24 mouse cellular contexts compared by ENCODE assay signal in the genomic region with DNA sequence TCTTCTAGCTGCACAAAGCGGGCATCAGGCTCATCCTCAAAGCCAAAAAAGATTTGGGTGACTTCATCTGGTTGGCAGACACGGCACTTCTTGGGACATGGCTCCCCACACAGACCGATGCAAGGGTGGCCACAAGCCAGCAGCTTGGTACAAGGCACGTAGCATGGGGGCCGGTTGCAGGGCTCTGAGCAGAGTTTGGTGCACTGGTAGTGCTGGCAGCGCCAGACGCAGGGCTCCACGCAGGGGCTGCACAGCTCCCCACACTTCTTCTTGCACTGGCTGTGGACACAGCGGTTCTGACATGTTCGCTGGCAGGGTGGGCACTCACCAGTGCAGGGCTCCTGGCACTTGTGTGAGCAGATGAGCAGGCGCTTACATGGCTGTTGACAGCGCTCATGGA. TPM values are rescaled to one million over a fixed set of nuclear protein-coding genes. Genes with fewer than 3 reads are reported as not detected.
DNase-seq lines count a peak whose midpoint lies in the region; ATAC-seq and TF ChIP-seq lines count a peak whose summit lies in the region.
"Had no signal": no experiment of that assay in that cellular context is flagged by ENCODE, and none has a peak within 500 bp of the region (broad histone marks: within the 10 kb centered on the region; RNA-seq: fewer than 3 reads in every experiment).

No protein-coding gene starts in this region.

- no peaks in the 10 kb centered on the region for H3K4me1 ChIP-seq in midbrain, postnatal 0 days (ENCODE audit: insufficient read depth, low read length)
- no peaks in the 10 kb centered on the region for H3K4me1 ChIP-seq in midbrain, embryonic 15.5 days
- H3K4me1 ChIP-seq: embryonic facial prominence, embryonic 12.5 days; limb, embryonic 10.5 days; limb, embryonic 15.5 days; midbrain, embryonic 13.5 days had no signal

- intact Hi-C loops in heart, postnatal 10 days (cut with DNase I), result no loop called here

- H3K36me3 ChIP-seq in midbrain, postnatal 0 days (ENCODE audit: insufficient read depth, low read length), result peaks cover 94% of the 10 kb centered on the region
- peaks cover 84% of the 10 kb centered on the region for H3K36me3 ChIP-seq in midbrain, embryonic 15.5 days (replicated peaks)

- DNase-seq in cerebellum, postnatal 10 days, result peak; percentile 79 to 86
- DNase-seq in cerebellum, adult 18-20 months, result no peak
- DNase-seq in heart, adult 11 months, result peak; percentile 86
- no peak for DNase-seq in heart, postnatal 10 days
- peak; percentile 8 for DNase-seq in midbrain, postnatal 0 days (ENCODE audit: low spot score)
- DNase-seq in spleen, postnatal 36 days (ENCODE audit: low spot score in 2 of 2), result no peak
- DNase-seq: adrenal gland, postnatal 10 days; gastrocnemius, postnatal 10 days; kidney, adult 18-20 months; kidney, postnatal 4 days; lung, adult 2 months; lung, postnatal 10 days; right cerebral cortex, adult 18-20 months; right cerebral cortex, postnatal 4 days had no signal

- no peak for TF ChIP-seq CTCF in midbrain, postnatal 0 days (IDR thresholded peaks at IDR 0.05)

- no peak overlapping the region for H3K9ac ChIP-seq in midbrain, postnatal 0 days (replicated peaks; ENCODE audit: low read length, poor library complexity, severe bottlenecking)
- H3K9ac ChIP-seq in midbrain, embryonic 15.5 days, result no peak overlapping the region
- H3K9ac ChIP-seq: embryonic facial prominence, embryonic 12.5 days; limb, embryonic 15.5 days; midbrain, embryonic 13.5 days had no signal

- ATAC-seq in midbrain, postnatal 0 days (ENCODE audit: low FRiP score), result no peak
- no peak for ATAC-seq in midbrain, embryonic 15.5 days (replicated peaks)
- ATAC-seq: forebrain, embryonic 16.5 days; hindbrain, embryonic 16.5 days; midbrain, embryonic 13.5 days; Patski had no signal

- H3K27me3 ChIP-seq in midbrain, postnatal 0 days (ENCODE audit: insufficient read depth, low read length), result no peaks in the 10 kb centered on the region
- H3K27me3 ChIP-seq in midbrain, embryonic 15.5 days (replicated peaks), result no peaks in the 10 kb centered on the region
- H3K27me3 ChIP-seq: embryonic facial prominence, embryonic 12.5 days; limb, embryonic 15.5 days; midbrain, embryonic 13.5 days; Patski had no signal

- WGBS in midbrain, postnatal 0 days, result 95% methylated on average over 12 of the region's 12 CpGs
- WGBS in midbrain, embryonic 15.5 days, result 95% methylated on average over 12 of the region's 12 CpGs

- H3K4me2 ChIP-seq in midbrain, postnatal 0 days (ENCODE audit: low read depth, low read length, poor library complexity, severe bottlenecking), result no peak overlapping the region
- H3K4me2 ChIP-seq in midbrain, embryonic 15.5 days, result no peak overlapping the region
- H3K4me2 ChIP-seq: embryonic facial prominence, embryonic 12.5 days; limb, embryonic 15.5 days; midbrain, embryonic 13.5 days had no signal

- no peak overlapping the region for H3K27ac ChIP-seq in midbrain, postnatal 0 days (ENCODE audit: low read depth, low read length)
- no peak overlapping the region for H3K27ac ChIP-seq in midbrain, embryonic 15.5 days
- H3K27ac ChIP-seq: embryonic facial prominence, embryonic 12.5 days; kidney, postnatal 0 days; limb, embryonic 10.5 days; limb, embryonic 15.5 days; macrophage; midbrain, embryonic 13.5 days had no signal

- no peak overlapping the region for H3K4me3 ChIP-seq in midbrain, postnatal 0 days (ENCODE audit: low read depth, low read length)
- no peak overlapping the region for H3K4me3 ChIP-seq in midbrain, embryonic 15.5 days
- H3K4me3 ChIP-seq: embryonic facial prominence, embryonic 12.5 days; limb, embryonic 10.5 days; limb, embryonic 15.5 days; midbrain, embryonic 13.5 days had no signal

- H3K9me3 ChIP-seq in midbrain, postnatal 0 days (ENCODE audit: low read length), result no peaks in the 10 kb centered on the region
- H3K9me3 ChIP-seq in midbrain, embryonic 15.5 days, result no peaks in the 10 kb centered on the region
- H3K9me3 ChIP-seq: embryonic facial prominence, embryonic 12.5 days; limb, embryonic 10.5 days; limb, embryonic 15.5 days; midbrain, embryonic 13.5 days had no signal

RNA-seq across cellular contexts. Expression of gene Ddx27, which starts 22.7 kb away (rescaled TPM):
- total RNA-seq in heart, postnatal 10 days (2021), result 10 to 100 TPM; 17.5 to 18.3 TPM
- total RNA-seq in midbrain, postnatal 0 days (2014; rRNA removed), result 29.5 and 34.0 TPM in 2 replicates
- polyA plus RNA-seq in midbrain, postnatal 0 days (2015; fragmentation: Nextera tagmentation; extraction: Ambion mirVana), result 38.2 and 38.6 TPM in 2 replicates
- 38.8 and 40.7 TPM in 2 replicates for polyA plus RNA-seq in midbrain, embryonic 15.5 days (2015; fragmentation: Nextera tagmentation; extraction: Ambion mirVana)

RNA-seq across cellular contexts. Expression of gene Znfx1, which starts 25.1 kb away (rescaled TPM):
- 10 to 100 TPM; 29.0 to 31.3 TPM for total RNA-seq in heart, postnatal 10 days (2021)
- total RNA-seq in midbrain, postnatal 0 days (2014; rRNA removed), result 28.4 and 32.2 TPM in 2 replicates
- polyA plus RNA-seq in midbrain, postnatal 0 days (2015; fragmentation: Nextera tagmentation; extraction: Ambion mirVana), result 4.7 and 6.0 TPM in 2 replicates
- polyA plus RNA-seq in midbrain, embryonic 15.5 days (2015; fragmentation: Nextera tagmentation; extraction: Ambion mirVana), result 9.5 and 10.1 TPM in 2 replicates

RNA-seq across cellular contexts. Expression of gene Stau1, which starts 41.6 kb away (rescaled TPM):
- total RNA-seq in heart, postnatal 10 days (2021), result 10 to 100 TPM; 54.2 TPM
- 35.3 and 41.4 TPM in 2 replicates for total RNA-seq in midbrain, postnatal 0 days (2014; rRNA removed)
- polyA plus RNA-seq in midbrain, postnatal 0 days (2015; fragmentation: Nextera tagmentation; extraction: Ambion mirVana), result 88.5 and 96.8 TPM in 2 replicates
- 114 and 122 TPM in 2 replicates for polyA plus RNA-seq in midbrain, embryonic 15.5 days (2015; fragmentation: Nextera tagmentation; extraction: Ambion mirVana)

Comparison
In these comparisons a context has a peak if more than half of its experiments do, and no peak if none do; other contexts are left out.
1. DNase-seq: peak in cerebellum, postnatal 10 days (2 of 2), heart, adult 11 months (single experiment) and midbrain, postnatal 0 days (single experiment); none in cerebellum, adult 18-20 months (0 of 2), heart, postnatal 10 days (0 of 2) and spleen, postnatal 36 days (0 of 2).